ENCODE assay signal across 8 mouse cellular contexts in the genomic region with DNA sequence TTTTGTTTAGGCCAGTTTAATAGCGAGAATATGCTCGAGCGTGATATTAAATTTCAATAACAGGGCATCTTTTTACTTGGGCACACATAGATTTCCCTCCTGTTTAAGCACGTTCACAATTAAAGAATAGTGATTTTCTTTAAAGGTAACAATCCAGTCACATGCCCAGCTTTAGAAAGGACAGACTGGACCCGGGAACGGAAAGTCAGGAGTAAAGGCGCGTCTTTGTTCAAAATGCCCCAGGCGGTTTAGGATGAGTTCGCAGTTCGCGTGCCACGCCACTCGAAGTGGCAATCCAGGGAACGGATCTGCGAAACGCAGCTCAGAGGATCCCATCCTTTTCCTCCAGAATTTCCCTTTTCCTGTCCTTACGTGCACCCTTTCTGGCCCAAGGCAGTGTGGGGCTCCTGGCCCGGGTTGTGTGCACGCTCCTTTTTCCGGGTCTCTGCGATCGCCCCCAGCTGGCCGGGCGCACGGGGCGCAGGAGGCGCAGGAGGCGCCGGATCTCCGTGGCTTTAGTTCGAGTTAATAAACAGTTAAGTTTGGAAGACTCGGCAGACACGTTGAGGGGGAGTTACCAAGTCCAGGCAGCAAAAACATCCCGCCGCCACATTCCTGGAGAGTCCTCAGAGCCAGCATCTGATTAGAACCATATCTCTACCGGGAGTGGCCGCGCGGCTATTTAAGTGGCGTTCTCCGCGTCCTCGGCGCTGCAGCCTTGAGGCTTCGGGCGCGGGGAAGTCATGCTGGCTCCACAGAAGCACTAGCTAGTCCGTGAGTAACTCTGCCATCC. TPM values are rescaled to one million over a fixed set of nuclear protein-coding genes. Genes with fewer than 3 reads are reported as not detected.
DNase-seq lines count a peak whose midpoint lies in the region; ATAC-seq and TF ChIP-seq lines count a peak whose summit lies in the region.

No protein-coding gene starts in this region.

- peak; percentile 75 for TF ChIP-seq CTCF in stomach, postnatal 0 days (IDR thresholded peaks at IDR 0.05; ENCODE audit: low read depth)

- no peaks in the 10 kb centered on the region for H3K27me3 ChIP-seq in forebrain, embryonic 11.5 days (ENCODE audit: control insufficient read depth, insufficient read depth, low read length)
- no peaks in the 10 kb centered on the region for H3K27me3 ChIP-seq in heart, embryonic 15.5 days
- H3K27me3 ChIP-seq in liver, embryonic 12.5 days (replicated peaks): peaks cover 39% of the 10 kb centered on the region
- no peaks in the 10 kb centered on the region for H3K27me3 ChIP-seq in stomach, postnatal 0 days (ENCODE audit: control insufficient read depth, insufficient read depth, low read length)

- H3K4me2 ChIP-seq in forebrain, embryonic 11.5 days (ENCODE audit: low read depth, low read length, severe bottlenecking): peak overlapping the region; percentile 68
- peak overlapping the region; percentile 88 for H3K4me2 ChIP-seq in heart, embryonic 15.5 days
- peak overlapping the region; percentile 59 for H3K4me2 ChIP-seq in liver, embryonic 12.5 days
- H3K4me2 ChIP-seq in stomach, postnatal 0 days (replicated peaks; ENCODE audit: low read depth): peak overlapping the region; percentile 65

- H3K9me3 ChIP-seq in forebrain, embryonic 11.5 days (ENCODE audit: control insufficient read depth, low read length): no peaks in the 10 kb centered on the region
- no peaks in the 10 kb centered on the region for H3K9me3 ChIP-seq in heart, embryonic 15.5 days (replicated peaks)
- H3K9me3 ChIP-seq in liver, embryonic 12.5 days (replicated peaks): no peaks in the 10 kb centered on the region
- no peaks in the 10 kb centered on the region for H3K9me3 ChIP-seq in stomach, postnatal 0 days (ENCODE audit: control insufficient read depth, low read length)

- 0 out of 2 replicates have a peak, but pooled peaks cover 2% of the 10 kb centered on the region for H3K4me1 ChIP-seq in forebrain, embryonic 11.5 days (replicated peaks; ENCODE audit: control insufficient read depth, insufficient read depth, low read length)
- peaks cover 48% of the 10 kb centered on the region for H3K4me1 ChIP-seq in heart, embryonic 15.5 days (replicated peaks)
- no peaks in the 10 kb centered on the region for H3K4me1 ChIP-seq in liver, embryonic 12.5 days
- no peaks in the 10 kb centered on the region for H3K4me1 ChIP-seq in stomach, postnatal 0 days (replicated peaks; ENCODE audit: control insufficient read depth, insufficient read depth)

- DNase-seq in spleen, adult 18-20 months: peak; percentile 10 to 35
- DNase-seq in spleen, adult 12 weeks (ENCODE audit: low spot score): no peak
- peak; percentile 88 for DNase-seq in forebrain, embryonic 11.5 days (ENCODE audit: low spot score)
- peak; percentile 92 for DNase-seq in kidney, postnatal 14 days
- DNase-seq in natural killer cell, adult 2 months (ENCODE audit: low spot score in 2 of 2): peak; percentile 3
- peak; percentile 66 for DNase-seq in stomach, postnatal 0 days (ENCODE audit: low spot score)

- no peak overlapping the region for H3K27ac ChIP-seq in forebrain, embryonic 11.5 days (ENCODE audit: low read depth, low read length)
- H3K27ac ChIP-seq in heart, embryonic 15.5 days: peak overlapping the region; percentile 72
- no peak overlapping the region for H3K27ac ChIP-seq in liver, embryonic 12.5 days
- peak overlapping the region; percentile 45; the same call in 1 of the 2 replicates for H3K27ac ChIP-seq in stomach, postnatal 0 days (replicated peaks)

- H3K9ac ChIP-seq in forebrain, embryonic 11.5 days (ENCODE audit: low read length): peak overlapping the region; percentile 59
- peak overlapping the region; percentile 64 for H3K9ac ChIP-seq in heart, embryonic 15.5 days
- 0 out of 2 replicates have a peak overlapping the region, but pooled peaks have one; percentile 27 for H3K9ac ChIP-seq in liver, embryonic 12.5 days
- H3K9ac ChIP-seq in stomach, postnatal 0 days (ENCODE audit: low read length): peak overlapping the region; percentile 56

- TF ChIP-seq EP300 in stomach, postnatal 0 days (optimal IDR thresholded peaks at IDR 0.05): peak; percentile 26

- peak; percentile 94 for ATAC-seq in forebrain, embryonic 11.5 days (replicated peaks; ENCODE audit: low FRiP score)
- ATAC-seq in heart, embryonic 15.5 days (replicated peaks; ENCODE audit: insufficient number of reproducible peaks, insufficient read depth, low FRiP score, low read depth): peak; percentile 91
- ATAC-seq in liver, embryonic 12.5 days: peak; percentile 75
- peak; percentile 86 for ATAC-seq in stomach, postnatal 0 days (ENCODE audit: low FRiP score, low TSS enrichment)

- H3K36me3 ChIP-seq in forebrain, embryonic 11.5 days (ENCODE audit: control insufficient read depth, insufficient read depth, low read length): no peaks in the 10 kb centered on the region
- H3K36me3 ChIP-seq in heart, embryonic 15.5 days: no peaks in the 10 kb centered on the region
- no peaks in the 10 kb centered on the region for H3K36me3 ChIP-seq in liver, embryonic 12.5 days
- H3K36me3 ChIP-seq in stomach, postnatal 0 days (ENCODE audit: control insufficient read depth, insufficient read depth, low read length): no peaks in the 10 kb centered on the region

- H3K4me3 ChIP-seq in forebrain, embryonic 11.5 days (ENCODE audit: low read depth, low read length): peak overlapping the region; percentile 42
- H3K4me3 ChIP-seq in heart, embryonic 15.5 days: peak overlapping the region; percentile 62
- H3K4me3 ChIP-seq in liver, embryonic 12.5 days: peak overlapping the region; percentile 43
- H3K4me3 ChIP-seq in stomach, postnatal 0 days (ENCODE audit: low read depth, low read length): peak overlapping the region; percentile 51

- WGBS in forebrain, embryonic 11.5 days: 3% methylated on average over 49 of the region's 49 CpGs
- 2% methylated on average over 49 of the region's 49 CpGs for WGBS in heart, embryonic 15.5 days
- 3% methylated on average over 49 of the region's 49 CpGs for WGBS in liver, embryonic 12.5 days (ENCODE audit: insufficient replicate concordance)
- 2% methylated on average over 49 of the region's 49 CpGs for WGBS in stomach, postnatal 0 days

RNA-seq across cellular contexts. Expression of gene C9, which starts 58.8 kb away (rescaled TPM):
- polyA plus RNA-seq in forebrain, embryonic 11.5 days (2014; fragmentation: Nextera tagmentation; extraction: Ambion mirVana): not detected in 2 replicates
- polyA plus RNA-seq in heart, embryonic 15.5 days (2015; fragmentation: Nextera tagmentation; extraction: Ambion mirVana): not detected in 2 replicates
- polyA plus RNA-seq in liver, embryonic 12.5 days (2016; fragmentation: Nextera tagmentation; extraction: Ambion mirVana): 0.10 and 0.25 TPM in 2 replicates
- polyA plus RNA-seq in stomach, postnatal 0 days (2015; fragmentation: Nextera tagmentation; extraction: Ambion mirVana): not detected in 2 replicates

Comparison
In these comparisons a context has a peak if more than half of its experiments do, and no peak if none do; other contexts are left out.
1. H3K27ac ChIP-seq: peak in heart, embryonic 15.5 days (single experiment) and stomach, postnatal 0 days (single experiment); none in forebrain, embryonic 11.5 days (single experiment) and liver, embryonic 12.5 days (single experiment).
2. Peak in every context shown above with its lines, with median percentiles within 50 percentile points of each other: ATAC-seq, H3K4me2 ChIP-seq, H3K4me3 ChIP-seq and H3K9ac ChIP-seq.